Mouse (Mus musculus) liver, embryonic 14.5 days (tissue): ENCODE data around the gene Hdac9. TPM values are rescaled to one million over a fixed set of nuclear protein-coding genes. Genes with fewer than 3 reads are reported as not detected.

ENCODE experiments used
- ATAC-seq: fragments of 200-750 bp; cut with Nextera tagmentation; 2 replicates; pipeline ENCODE4 v1.8.0; 2017; ENCODE audit warnings: moderate number of reproducible peaks, mild to moderate bottlenecking, moderate library complexity; ENCODE audit not compliant: insufficient read depth
- DNase-seq, 3 experiments: peaks; one replicate each; pipeline ENCODE4 v3.0.0-alpha.2; 2012 to 2013; ENCODE audit warnings: low read depth in 3 of 3, low spot score in 3 of 3
- H3K27ac ChIP-seq: fragments of 300-500 bp; sonication (generic); 2 replicates; pipeline ENCODE4 v1.5.1; 2014; ENCODE audit warnings: moderate library complexity, mild to moderate bottlenecking, control low read depth, inconsistent platforms
- H3K27me3 ChIP-seq: fragments of 300-500 bp; sonication (generic); 2 replicates; pipeline ENCODE4 v1.6.1; 2014; ENCODE audit warnings: mild to moderate bottlenecking, low read length, moderate library complexity; ENCODE audit not compliant: control insufficient read depth, insufficient read depth
- H3K36me3 ChIP-seq: fragments of 300-500 bp; sonication (generic); replicated peaks from 2 replicates; pipeline ENCODE4 v1.6.1; 2014; ENCODE audit warnings: low read depth; ENCODE audit not compliant: control insufficient read depth, insufficient read depth
- H3K4me1 ChIP-seq, 2 experiments: fragments of 200-500 bp in 1 of 2; fragments of 300-500 bp in 1 of 2; sonication (generic) in 1 of 2; replicated peaks; 2 replicates each; pipeline ENCODE4 v1.6.1; 2012 to 2014; ENCODE audit warnings: antibody characterized with exemption in 1 of 2, inconsistent platforms in 1 of 2, low read length in 1 of 2; ENCODE audit not compliant: control insufficient read depth in 2 of 2, insufficient read depth in 2 of 2
- H3K4me2 ChIP-seq: fragments of 300-500 bp; sonication (generic); 2 replicates; pipeline ENCODE4 v1.6.1; 2014; ENCODE audit warnings: low read depth, mild to moderate bottlenecking, control low read depth, moderate library complexity
- H3K4me3 ChIP-seq, 2 experiments: fragments of 200-500 bp in 1 of 2; fragments of 300-500 bp in 1 of 2; sonication (generic) in 1 of 2; 2 replicates each; pipeline ENCODE4 v1.5.1; 2012 to 2014; ENCODE audit warnings: low read depth in 2 of 2, low read length in 2 of 2, mild to moderate bottlenecking in 2 of 2, control low read depth in 1 of 2, inconsistent platforms in 1 of 2, moderate library complexity in 1 of 2; ENCODE audit not compliant: insufficient read depth in 1 of 2
- H3K9ac ChIP-seq: fragments of 300-500 bp; sonication (generic); replicated peaks from 2 replicates; pipeline ENCODE4 v1.6.1; 2014; ENCODE audit warnings: mild to moderate bottlenecking, control low read depth, moderate library complexity
- H3K9me3 ChIP-seq: fragments of 300-500 bp; sonication (generic); 2 replicates; pipeline ENCODE4 v1.6.1; 2016; ENCODE audit warnings: low read length, mixed read lengths; ENCODE audit not compliant: control insufficient read depth
- CTCF ChIP-seq: IDR thresholded peaks from 2 replicates; pipeline ENCODE4 v1.5.1; 2016; ENCODE audit warnings: antibody characterized with exemption, low read depth, control low read depth
- EP300 ChIP-seq: IDR thresholded peaks from 2 replicates; pipeline ENCODE4 v1.6.1; 2016; ENCODE audit warnings: antibody characterized with exemption, low read depth
- WGBS: fragments of 180-500 bp; shearing (Covaris S2); extraction: QIAGEN DNeasy Blood & Tissue Kit; methylation state at CpG from one replicate; pipeline ENCODE4 v1.1.7; 2014; ENCODE audit not compliant: insufficient replicate concordance; 5-methylcytosine and 5-hydroxymethylcytosine counted together
- polyA plus RNA-seq, 2 experiments: library from polyadenylated mRNA; depleted of rRNA in 1 of 2; stranded (reverse) in 1 of 2; unstranded in 1 of 2; fragments of >200 nt; fragmentation: Nextera tagmentation in 1 of 2; extraction: Ambion mirVana in 1 of 2; gene quantifications; 2 replicates each; pipeline versions ENCODE4 v1.2.1 to v1.2.3; 2012 to 2014

The Hdac9 gene
- polyA plus RNA-seq, 2 experiments: 1.3 to 1.4 TPM

GRCm38 (mm10) chr12:34562331-34562730, 354.6 kb downstream of the Hdac9 start:
- Histone ChIP-seq H3K4me1 (no peaks in the 10 kb centered on the region), H3K9ac (no peak overlapping the region), H3K9me3 (no peaks in the 10 kb centered on the region), H3K4me2 (no peak overlapping the region), H3K36me3 (no peaks in the 10 kb centered on the region), H3K4me3 (no peak overlapping the region), H3K27ac (no peak overlapping the region), H3K27me3 (no peaks in the 10 kb centered on the region)
- WGBS: 46% methylated on average over 2 of the region's 2 CpGs
- ATAC-seq (no peak), DNase-seq (no peak)
- TF ChIP-seq CTCF (no peak), EP300 (no peak)

GRCm38 (mm10) chr12:34559001-34559400, 357.9 kb downstream of the Hdac9 start:
- no peak for TF ChIP-seq CTCF
- TF ChIP-seq EP300: no peak
- 54% methylated on average over 5 of the region's 5 CpGs for WGBS

GRCm38 (mm10) chr12:34554803-34555202, 362.1 kb downstream of the Hdac9 start:
- Histone ChIP-seq H3K36me3 (no peaks in the 10 kb centered on the region), H3K4me2 (no peak overlapping the region), H3K27ac (no peak overlapping the region), H3K27me3 (no peaks in the 10 kb centered on the region), H3K4me1 (no peaks in the 10 kb centered on the region), H3K4me3 (no peak overlapping the region), H3K9me3 (no peaks in the 10 kb centered on the region), H3K9ac (no peak overlapping the region)
- no peak for DNase-seq
- TF ChIP-seq CTCF (no peak), EP300 (no peak)
- ATAC-seq: no peak

More at GRCm38 (mm10) chr12:34559001-34559400, 357.9 kb downstream of the Hdac9 start:
- Histone ChIP-seq H3K27me3 (no peaks in the 10 kb centered on the region), H3K4me1 (no peaks in the 10 kb centered on the region), H3K9ac (no peak overlapping the region), H3K9me3 (no peaks in the 10 kb centered on the region), H3K4me3 (no peak overlapping the region), H3K36me3 (no peaks in the 10 kb centered on the region), H3K27ac (no peak overlapping the region), H3K4me2 (no peak overlapping the region)
- no peak for DNase-seq
- ATAC-seq: no peak

GRCm38 (mm10) chr12:34550268-34550667, 366.6 kb downstream of the Hdac9 start:
- no peaks in the 10 kb centered on the region for H3K27me3 ChIP-seq
- no peaks in the 10 kb centered on the region for H3K36me3 ChIP-seq
- TF ChIP-seq EP300 (no peak), CTCF (no peak)
- H3K4me2 ChIP-seq: no peak overlapping the region
- DNase-seq (no peak), ATAC-seq (no peak)
- H3K4me1 ChIP-seq: no peaks in the 10 kb centered on the region
- no peak overlapping the region for H3K9ac ChIP-seq
- no peaks in the 10 kb centered on the region for H3K9me3 ChIP-seq
- 53% methylated on average over 9 of the region's 9 CpGs for WGBS
- H3K27ac ChIP-seq: no peak overlapping the region
- H3K4me3 ChIP-seq: no peak overlapping the region

GRCm38 (mm10) chr12:34529165-34529545, 387.7 kb downstream of the Hdac9 start:
- ATAC-seq (no peak), DNase-seq (no peak)
- TF ChIP-seq EP300 (no peak), CTCF (no peak)
- 29% methylated on average over 3 of the region's 3 CpGs for WGBS
- Histone ChIP-seq H3K9ac (no peak overlapping the region), H3K27ac (no peak overlapping the region), H3K27me3 (no peaks in the 10 kb centered on the region), H3K4me2 (no peak overlapping the region), H3K4me1 (no peaks in the 10 kb centered on the region), H3K36me3 (no peaks in the 10 kb centered on the region), H3K9me3 (no peaks in the 10 kb centered on the region), H3K4me3 (no peak overlapping the region)
